In the genomic region with DNA sequence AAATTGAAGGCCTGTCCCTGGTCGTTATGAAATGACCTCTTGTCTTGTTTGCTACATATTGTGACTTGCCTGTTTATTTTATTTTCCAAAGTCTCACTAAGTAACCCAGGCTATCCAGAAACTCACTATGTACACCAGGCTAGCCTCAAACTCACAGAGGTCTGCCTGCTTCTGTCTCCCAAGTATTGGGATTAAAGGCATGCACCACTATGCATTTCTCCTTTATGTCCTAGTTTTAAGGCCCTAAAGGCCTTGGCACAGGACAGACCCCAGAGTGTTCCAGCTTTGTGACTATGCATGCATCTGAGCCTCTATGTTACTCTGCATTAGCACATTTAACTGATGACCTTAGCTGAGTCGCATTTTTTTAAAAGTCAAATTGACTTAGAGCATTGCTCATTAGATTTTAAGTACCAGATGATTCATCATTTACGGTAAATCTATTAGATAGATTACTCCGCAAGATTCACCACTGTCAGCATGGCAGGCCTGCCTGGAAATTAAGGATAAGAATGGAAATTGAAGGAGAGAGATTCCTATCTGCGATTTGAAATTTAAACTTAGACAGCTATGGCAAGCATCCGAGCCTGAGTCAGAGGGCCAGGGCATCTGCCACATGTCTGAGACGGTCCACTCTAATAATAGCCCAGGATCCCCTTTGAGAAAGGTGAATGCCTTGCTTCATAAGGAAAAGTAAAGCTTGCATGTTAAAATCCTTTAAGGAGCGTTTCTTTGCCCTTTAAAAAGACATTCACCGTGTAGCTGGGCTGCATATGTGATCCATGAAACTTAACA, we compare ENCODE assay signal across 9 mouse cellular contexts.
DNase-seq lines count a peak whose midpoint lies in the region; ATAC-seq and TF ChIP-seq lines count a peak whose summit lies in the region.
"Had no signal": no experiment of that assay in that cellular context is flagged by ENCODE, and none has a peak within 500 bp of the region (broad histone marks: within the 10 kb centered on the region; RNA-seq: fewer than 3 reads in every experiment).

No protein-coding gene starts in this region.

- no peaks in the 10 kb centered on the region for H3K27me3 ChIP-seq in kidney, embryonic 15.5 days
- no peaks in the 10 kb centered on the region for H3K27me3 ChIP-seq in myocyte (ENCODE audit: control insufficient read depth, insufficient read depth, insufficient read length)
- no peaks in the 10 kb centered on the region for H3K27me3 ChIP-seq in liver, postnatal 0 days (ENCODE audit: insufficient read depth, low read length)
- no peaks in the 10 kb centered on the region for H3K27me3 ChIP-seq in midbrain, embryonic 16.5 days (ENCODE audit: control insufficient read depth, insufficient read depth, low read depth, low read length)

- no peak overlapping the region for H3ac ChIP-seq in myocyte (ENCODE audit: control insufficient read depth, insufficient read length)

- peak overlapping the region; percentile 28; the same call in 1 of the 2 replicates for H3K27ac ChIP-seq in kidney, embryonic 15.5 days
- H3K27ac ChIP-seq in brown adipose tissue, adult 24 weeks (replicated peaks; ENCODE audit: low read depth, low read length) = peak overlapping the region; percentile 77
- no peak overlapping the region for H3K27ac ChIP-seq in liver, postnatal 0 days (ENCODE audit: low read depth)
- no peak overlapping the region for H3K27ac ChIP-seq in midbrain, embryonic 16.5 days (ENCODE audit: low read length)

- H3K4me2 ChIP-seq in kidney, embryonic 15.5 days = no peak overlapping the region
- H3K4me2 ChIP-seq in myocyte (ENCODE audit: low read depth) = peak overlapping the region; percentile 78
- no peak overlapping the region for H3K4me2 ChIP-seq in liver, postnatal 0 days (ENCODE audit: low read depth, low read length)
- no peak overlapping the region for H3K4me2 ChIP-seq in midbrain, embryonic 16.5 days (ENCODE audit: low read length)

- 68% methylated on average over 9 of the region's 9 CpGs for WGBS in kidney, embryonic 15.5 days
- WGBS in liver, postnatal 0 days (ENCODE audit: insufficient replicate concordance) = 71% methylated on average over 9 of the region's 9 CpGs
- WGBS in midbrain, embryonic 16.5 days = 67% methylated on average over 9 of the region's 9 CpGs

- TF ChIP-seq POLR2A in myocyte (IDR thresholded peaks at IDR 0.05; ENCODE audit: insufficient read length, low read depth) = no peak

- no peaks in the 10 kb centered on the region for H3K36me3 ChIP-seq in kidney, embryonic 15.5 days
- no peaks in the 10 kb centered on the region for H3K36me3 ChIP-seq in myocyte (ENCODE audit: control insufficient read depth, insufficient read depth)
- H3K36me3 ChIP-seq in liver, postnatal 0 days (replicated peaks; ENCODE audit: insufficient read depth, low read length) = no peaks in the 10 kb centered on the region
- H3K36me3 ChIP-seq in midbrain, embryonic 16.5 days (ENCODE audit: control insufficient read depth, insufficient read depth, low read length) = no peaks in the 10 kb centered on the region

- no peak overlapping the region for H3K9ac ChIP-seq in kidney, embryonic 15.5 days
- no peak overlapping the region for H3K9ac ChIP-seq in liver, postnatal 0 days (replicated peaks)
- no peak overlapping the region for H3K9ac ChIP-seq in midbrain, embryonic 16.5 days (ENCODE audit: low read depth, low read length)

- no peak overlapping the region for H3K4me3 ChIP-seq in kidney, embryonic 15.5 days (replicated peaks)
- H3K4me3 ChIP-seq in brown adipose tissue, adult 24 weeks (ENCODE audit: insufficient read depth, low read depth, low read length) = peak overlapping the region; percentile 17
- peak overlapping the region; percentile 1 for H3K4me3 ChIP-seq in myocyte
- no peak overlapping the region for H3K4me3 ChIP-seq in liver, postnatal 0 days (ENCODE audit: low read depth, low read length)
- no peak overlapping the region for H3K4me3 ChIP-seq in midbrain, embryonic 16.5 days (ENCODE audit: low read depth, low read length)

- no peak for TF ChIP-seq EP300 in liver, postnatal 0 days (IDR thresholded peaks at IDR 0.05; ENCODE audit: low read depth)

- DNase-seq in kidney, postnatal 14 days = no peak
- DNase-seq in gastrocnemius, postnatal 14 days = peak; percentile 24
- no peak for DNase-seq in liver, postnatal 0 days
- DNase-seq in adrenal gland, postnatal 4 days (ENCODE audit: low spot score in 2 of 2) = no peak
- DNase-seq: left cerebral cortex, postnatal 4 days had no signal

- TF ChIP-seq CTCF in liver, postnatal 0 days (IDR thresholded peaks at IDR 0.05; ENCODE audit: low read depth) = no peak

- ATAC-seq in kidney, embryonic 15.5 days (replicated peaks; ENCODE audit: low FRiP score) = no peak
- ATAC-seq in liver, postnatal 0 days = no peak
- no peak for ATAC-seq in midbrain, embryonic 16.5 days

- H3K79me2 ChIP-seq in myocyte (ENCODE audit: control insufficient read depth, insufficient read depth) = no peaks in the 10 kb centered on the region

- intact Hi-C loops in gastrocnemius, postnatal 14 days (cut with DNase I; ENCODE audit: low total_unique reads) = no loop called here

- no peaks in the 10 kb centered on the region for H3K9me3 ChIP-seq in kidney, embryonic 15.5 days (replicated peaks)
- H3K9me3 ChIP-seq in liver, postnatal 0 days (ENCODE audit: low read length) = no peaks in the 10 kb centered on the region
- H3K9me3 ChIP-seq in midbrain, embryonic 16.5 days (replicated peaks; ENCODE audit: control insufficient read depth, low read length, poor library complexity, severe bottlenecking) = no peaks in the 10 kb centered on the region

- 0 out of 2 replicates have a peak, but pooled peaks cover 7% of the 10 kb centered on the region for H3K4me1 ChIP-seq in kidney, embryonic 15.5 days
- peaks cover 2% of the 10 kb centered on the region; the same call in 1 of the 2 replicates for H3K4me1 ChIP-seq in brown adipose tissue, adult 24 weeks (ENCODE audit: control insufficient read depth, insufficient read depth, insufficient read length, low read length)
- H3K4me1 ChIP-seq in liver, postnatal 0 days (ENCODE audit: insufficient read depth) = no peaks in the 10 kb centered on the region
- H3K4me1 ChIP-seq in midbrain, embryonic 16.5 days (ENCODE audit: control insufficient read depth, insufficient read depth, low read length) = no peaks in the 10 kb centered on the region

TF ChIP-seq in myocyte, 11 proteins besides CTCF, POLR2A, EP300 and RAD21:
- no peak for TF ChIP-seq TCF3 (IDR thresholded peaks at IDR 0.05; ENCODE audit: insufficient read length, low read depth)
- peak in 1 of 3 experiments; percentile 19 for TF ChIP-seq MYOD1 (IDR thresholded peaks at IDR 0.05; ENCODE audit: control insufficient read depth in 1 of 3, insufficient read length in 2 of 3, low read depth in 2 of 3)
- no peak for TF ChIP-seq TCF12 (IDR thresholded peaks at IDR 0.05; ENCODE audit: insufficient read depth, poor library complexity, severe bottlenecking)
TF ChIP-seq in myocyte: peak in this region for 1.

Comparison
In these comparisons a context has a peak if more than half of its experiments do, and no peak if none do; other contexts are left out.
1. H3K27ac ChIP-seq: peak in kidney, embryonic 15.5 days (single experiment) and brown adipose tissue, adult 24 weeks (single experiment); none in liver, postnatal 0 days (single experiment) and midbrain, embryonic 16.5 days (single experiment).
2. H3K4me3 ChIP-seq: peak in brown adipose tissue, adult 24 weeks (single experiment) and myocyte (single experiment); none in kidney, embryonic 15.5 days (single experiment), liver, postnatal 0 days (single experiment) and midbrain, embryonic 16.5 days (single experiment).